Mouse (Mus musculus) heart, adult 2 months (tissue): ENCODE data around the gene Gpc5.

ENCODE experiments used
- CTCF ChIP-seq: fragments of 200-600 bp; IDR thresholded peaks from 2 replicates; pipeline ENCODE4 v1.8.1; 2022; ENCODE audit warnings: antibody characterized with exemption, mild to moderate bottlenecking, moderate library complexity
- POLR2A ChIP-seq: fragments of 200-500 bp; IDR thresholded peaks from 2 replicates; pipeline ENCODE4 v1.6.1; 2011; ENCODE audit warnings: mild to moderate bottlenecking, low read depth, low read length, control low read depth; ENCODE audit not compliant: insufficient read depth

- TF ChIP-seq POLR2A (no peak), CTCF (no peak)
These were observed 56.8 kb downstream of the Gpc5 start for GRCm38 (mm10) chr14:115148821-115149220.
